Mouse (Mus musculus) heart, adult 18-20 months (tissue): Measurements from ENCODE around the gene Krtap5-1. TPM values are rescaled to one million over a fixed set of nuclear protein-coding genes. Genes with fewer than 3 reads are reported as not detected.
"Not testable (repeated sequence)": the region's sequence is repeated elsewhere in the genome, so short reads cannot be mapped to it uniquely, and the experiment has no call there.

Source experiments
- DNase-seq, 2 experiments: peaks; one replicate each; pipeline ENCODE4 v3.0.0; 2021 to 2022; ENCODE audit warnings: mixed read lengths in 1 of 2
- total RNA-seq, 2 experiments: library from RNA; stranded (reverse); gene quantifications; 2 replicates each; pipeline ENCODE4 v1.2.3; 2021

Krtap5-1 gene
- total RNA-seq, 2 experiments from 2014 or later, result not detected

GRCm38 (mm10) chr7:142296108-142296507 lies 810 bp downstream of the Krtap5-1 start:
- DNase-seq, result not testable (repeated sequence)

GRCm38 (mm10) chr7:142295418-142295817 lies 1.5 kb downstream of the Krtap5-1 start:
- no peak for DNase-seq

GRCm38 (mm10) chr7:142293851-142294250 lies 3.1 kb downstream of the Krtap5-1 start:
- peak in 1 of 2 experiments; percentile 38 for DNase-seq

- not testable (repeated sequence) for DNase-seq
These were observed 10.9 kb downstream of the Krtap5-1 start for GRCm38 (mm10) chr7:142285910-142286612.

- DNase-seq, result peak; percentile 35 to 43
These were observed 11.6 kb downstream of the Krtap5-1 start for GRCm38 (mm10) chr7:142285130-142285835.

DNA sequence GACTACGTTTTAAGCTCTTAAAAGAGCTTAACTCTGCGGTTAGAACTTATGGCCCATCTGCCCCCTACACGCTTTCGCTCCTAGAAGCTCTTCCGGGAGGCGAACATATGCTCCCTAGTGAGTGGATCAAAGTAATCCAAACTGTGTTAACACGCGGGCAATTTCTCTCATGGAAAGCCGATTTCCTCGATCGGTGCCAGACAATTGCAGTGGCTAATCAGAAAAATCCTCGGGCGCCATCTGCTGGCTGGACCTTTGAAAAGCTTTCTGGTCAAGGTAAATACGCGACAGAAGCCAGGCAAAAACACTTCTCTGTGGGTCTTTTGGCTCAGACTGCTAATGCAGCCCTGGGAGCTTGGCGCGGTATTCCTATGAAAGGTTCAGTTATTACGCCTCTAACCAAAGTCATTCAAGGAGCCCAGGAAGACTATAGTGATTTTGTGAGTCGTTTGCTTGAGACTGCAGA lies 12.3 kb downstream of the Krtap5-1 start:
- peak; percentile 91 to 97 for DNase-seq

DNA sequence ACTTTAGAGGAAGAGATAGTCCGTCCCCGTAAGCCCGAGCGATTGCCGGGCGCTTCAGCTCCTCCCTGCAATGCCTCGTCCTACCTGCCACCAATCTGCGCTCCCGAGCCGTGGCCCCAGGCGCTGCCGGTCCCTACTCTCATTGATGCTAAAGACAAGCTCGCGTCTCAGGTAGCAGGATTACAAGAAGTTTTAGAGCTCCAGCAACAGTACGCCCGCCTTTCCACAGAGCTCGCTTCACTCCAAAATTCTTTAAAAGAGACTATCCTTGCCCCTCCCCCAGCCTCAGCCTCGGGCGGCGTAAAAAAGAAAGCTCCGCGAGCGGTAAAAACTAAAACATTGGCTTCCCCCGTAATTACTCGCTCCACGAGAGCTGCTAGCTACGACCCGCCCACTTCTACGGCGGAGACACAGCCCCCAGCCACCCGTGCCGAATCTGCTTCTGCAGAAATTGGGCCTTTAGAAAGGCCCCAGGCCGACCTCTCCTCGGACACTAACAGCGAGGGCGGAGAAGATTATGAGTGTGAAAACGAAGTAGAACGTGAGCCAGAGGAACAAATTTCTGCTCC lies 12.8 kb downstream of the Krtap5-1 start:
- DNase-seq, result peak; percentile 57 to 70

GRCm38 (mm10) chr7:142282847-142283246 lies 14.1 kb downstream of the Krtap5-1 start:
- not testable (repeated sequence) for DNase-seq

DNA sequence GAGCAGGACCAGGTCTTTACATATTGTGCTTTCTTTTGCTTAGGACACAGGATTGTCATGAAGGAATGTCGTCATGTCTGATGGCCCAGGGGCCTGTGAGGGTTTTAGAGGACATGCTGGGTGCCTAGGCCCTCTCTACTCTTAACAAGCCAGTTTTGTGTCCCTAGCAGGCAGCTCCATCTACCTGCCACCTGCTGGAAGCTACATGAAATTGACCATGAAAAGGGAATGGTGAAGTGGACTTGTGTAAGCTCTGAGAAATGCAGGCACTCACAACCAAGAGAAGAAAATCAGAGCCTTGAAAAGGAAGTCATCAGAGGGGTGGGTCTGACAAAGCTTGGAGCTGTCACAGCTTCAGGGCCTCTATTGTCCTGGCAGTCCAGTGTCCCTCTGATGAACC lies 17.6 kb downstream of the Krtap5-1 start:
- DNase-seq, result not testable (repeated sequence)

DNA sequence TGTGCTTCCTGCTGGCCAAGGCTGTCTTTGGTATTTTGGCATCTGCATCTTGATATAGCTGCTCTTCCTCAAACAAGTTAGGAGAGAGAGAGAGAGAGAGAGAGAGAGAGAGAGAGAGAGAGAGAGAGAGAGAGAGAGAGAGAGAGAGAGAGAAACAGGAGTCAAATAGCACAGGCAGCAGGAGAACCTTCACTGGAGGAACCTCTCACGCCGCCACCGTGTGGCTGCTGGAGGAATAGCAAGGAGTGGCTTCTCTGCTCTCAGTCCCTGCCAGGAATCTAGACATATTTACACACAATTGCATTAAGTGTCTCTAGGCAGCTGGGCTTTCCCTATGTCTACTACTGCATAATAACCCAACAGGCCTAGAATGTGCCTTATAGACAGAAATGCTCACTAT lies 18.7 kb downstream of the Krtap5-1 start:
- DNase-seq, result peak; percentile 41 to 79

DNA sequence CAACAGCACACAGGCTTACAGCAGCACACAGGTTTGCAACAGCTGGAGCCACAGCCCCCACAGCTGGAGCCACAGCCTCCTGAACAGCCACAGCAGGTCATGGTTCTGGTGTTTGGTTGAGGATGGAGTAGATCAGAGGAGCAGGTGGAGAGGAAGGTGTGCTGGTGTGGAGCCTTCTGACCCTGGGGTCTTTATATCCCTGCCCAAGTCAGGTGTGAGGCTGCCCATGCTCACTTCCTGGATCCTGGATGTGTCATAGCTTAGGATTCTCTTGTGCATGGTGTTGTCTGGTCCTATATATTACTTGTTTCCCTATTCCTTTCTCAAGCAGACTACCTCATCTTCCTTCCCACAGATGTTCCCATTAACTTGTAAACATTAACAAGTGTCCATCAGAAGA lies 22.7 kb downstream of the Krtap5-1 start, which contains the start of gene Gm4559:
TSS of gene Gm4559 (minus strand) at position 101 of the 400 bp plus-strand sequence.
- not testable (repeated sequence) for DNase-seq

GRCm38 (mm10) chr7:142258254-142258653 lies 38.7 kb downstream of the Krtap5-1 start, which contains the start of gene Gm2431:
Gene Gm2431 (minus strand): TSS chr7:142258354.
- not testable (repeated sequence) for DNase-seq

GRCm38 (mm10) chr7:142255517-142255916 lies 41.4 kb downstream of the Krtap5-1 start:
- DNase-seq, result peak; percentile 11 to 47

DNA sequence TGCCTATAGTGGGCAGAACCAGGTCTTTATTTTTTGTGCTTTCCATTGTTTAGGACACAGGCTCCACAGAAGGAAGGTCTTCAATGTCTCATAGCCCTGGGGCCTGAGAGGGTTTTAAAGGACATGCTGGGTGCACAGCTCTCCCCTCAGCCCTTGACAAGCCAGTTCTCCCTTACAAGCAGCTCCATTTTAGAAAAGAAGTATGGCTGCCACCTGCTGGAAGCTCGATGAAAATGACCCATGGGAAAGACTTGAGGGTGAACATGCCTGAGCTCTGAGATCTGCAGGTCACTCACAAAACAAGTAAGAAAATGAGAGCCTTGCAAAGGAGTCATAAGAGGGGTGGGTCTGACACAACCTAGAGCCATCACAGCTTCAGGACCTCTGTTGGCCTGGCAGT lies 47.1 kb downstream of the Krtap5-1 start:
- DNase-seq, result peak; percentile 24 to 48

Other genes starting within 250 kb of the Krtap5-1 start
- gene Mob2, start 236.1 kb downstream of the Krtap5-1 start, total RNA-seq, result 10 to 100 TPM; 45.7 to 51.1 TPM
- 10 to 100 TPM; 30.7 to 36.6 TPM for gene Dusp8, start 201.3 kb downstream of the Krtap5-1 start, total RNA-seq
- not detected for gene Gm45618, start 176.4 kb downstream of the Krtap5-1 start, total RNA-seq
- not detected for gene Gm39115, start 161.1 kb downstream of the Krtap5-1 start, total RNA-seq
- not detected for gene Gm45337, start 152.5 kb downstream of the Krtap5-1 start, total RNA-seq
- gene Gm29735, start 140.0 kb downstream of the Krtap5-1 start, total RNA-seq, result not detected
- not detected for gene Gm4553, start 131.4 kb downstream of the Krtap5-1 start, total RNA-seq
- gene Krtap5-2, start 121.1 kb downstream of the Krtap5-1 start, total RNA-seq, result not detected
- not detected for gene Gm10153, start 106.7 kb downstream of the Krtap5-1 start, total RNA-seq
- gene Krtap5-3, start 95.8 kb downstream of the Krtap5-1 start, total RNA-seq, result not detected
- not detected for gene Gm7579, start 85.3 kb downstream of the Krtap5-1 start, total RNA-seq
- gene Krtap5-5, start 67.1 kb downstream of the Krtap5-1 start, total RNA-seq, result not detected
- gene Gm40460, start 56.0 kb downstream of the Krtap5-1 start, total RNA-seq, result not detected
- gene Gm2431, start 38.8 kb downstream of the Krtap5-1 start, total RNA-seq, result not detected
- not detected for gene Gm4559, start 22.8 kb downstream of the Krtap5-1 start, total RNA-seq
- not detected for gene Krtap5-4, start 6.4 kb upstream of the Krtap5-1 start, total RNA-seq
- 1 to 10 TPM; 2.0 to 2.2 TPM for gene Ifitm10, start 76.6 kb upstream of the Krtap5-1 start, total RNA-seq
- 1 to 10 TPM; 2.1 to 2.2 TPM for gene Gm49369, start 85.5 kb upstream of the Krtap5-1 start, total RNA-seq
- gene Ctsd, start 90.9 kb upstream of the Krtap5-1 start, total RNA-seq, result 1,000 to 10,000 TPM in 1 of 2 experiments, 100 to 1,000 TPM in 1; 997 to 1,066 TPM
- not detected for gene Syt8, start 137.7 kb upstream of the Krtap5-1 start, total RNA-seq
- gene Tnni2, start 144.7 kb upstream of the Krtap5-1 start, total RNA-seq, result 1 to 10 TPM; 1.8 to 2.6 TPM
- gene Lsp1, start 163.7 kb upstream of the Krtap5-1 start, total RNA-seq, result 10 to 100 TPM; 24.7 to 33.1 TPM
- gene Tnnt3, start 201.7 kb upstream of the Krtap5-1 start, total RNA-seq, result under 1 TPM in 1 of 2 experiments, not detected in 1; 0.67 TPM
- 10 to 100 TPM; 12.2 to 29.0 TPM for gene Mrpl23, start 235.6 kb upstream of the Krtap5-1 start, total RNA-seq